Mouse (Mus musculus) myocyte (in vitro differentiated cells): ENCODE results near the gene Acd.

Experiments
- CEBPB ChIP-seq: IDR thresholded peaks from 2 replicates; pipeline ENCODE4 v1.6.1; 2011; ENCODE audit warnings: mild to moderate bottlenecking, moderate library complexity; ENCODE audit not compliant: poor library complexity, insufficient read depth, severe bottlenecking
- E2F4 ChIP-seq: IDR thresholded peaks from one replicate; pipeline ENCODE4 v1.6.1; 2011; ENCODE audit warnings: mild to moderate bottlenecking, control low read depth, moderate library complexity; ENCODE audit not compliant: insufficient read depth
- MAX ChIP-seq: IDR thresholded peaks from one replicate; pipeline ENCODE4 v1.6.1; 2011; ENCODE audit warnings: low read depth, mild to moderate bottlenecking, control low read depth
- MYOD1 ChIP-seq, 3 experiments: IDR thresholded peaks; one replicate each; pipeline ENCODE4 v1.6.1; 2011; ENCODE audit warnings: control low read depth in 2 of 3, low read depth in 2 of 3, mild to moderate bottlenecking in 2 of 3, moderate library complexity in 1 of 3; ENCODE audit not compliant: insufficient read length in 2 of 3, control insufficient read depth in 1 of 3
- MYOG ChIP-seq, 3 experiments: IDR thresholded peaks; one replicate each; pipeline ENCODE4 v1.6.1; 2011; ENCODE audit warnings: control low read depth in 2 of 3, low read depth in 2 of 3, mild to moderate bottlenecking in 2 of 3; ENCODE audit not compliant: insufficient read length in 2 of 3, control insufficient read depth in 1 of 3, insufficient read depth in 1 of 3
- POLR2A ChIP-seq: IDR thresholded peaks from one replicate; pipeline ENCODE4 v1.6.1; 2011; ENCODE audit warnings: low read depth, mild to moderate bottlenecking, control low read depth, moderate library complexity; ENCODE audit not compliant: insufficient read length
- POLR2AphosphoS2 ChIP-seq: IDR thresholded peaks from one replicate; pipeline ENCODE4 v1.6.1; 2011; ENCODE audit warnings: low read depth, control low read depth; ENCODE audit not compliant: insufficient read length
- REST ChIP-seq: IDR thresholded peaks from one replicate; pipeline ENCODE4 v1.6.1; 2011; ENCODE audit warnings: mild to moderate bottlenecking, control low read depth, moderate library complexity; ENCODE audit not compliant: insufficient read depth, insufficient read length
- SRF ChIP-seq: IDR thresholded peaks from one replicate; pipeline ENCODE4 v1.6.1; 2011; ENCODE audit warnings: low read depth; ENCODE audit not compliant: control insufficient read depth, insufficient read length
- TCF12 ChIP-seq: IDR thresholded peaks from one replicate; pipeline ENCODE4 v1.6.1; 2011; ENCODE audit warnings: mild to moderate bottlenecking, control low read depth; ENCODE audit not compliant: poor library complexity, insufficient read depth, severe bottlenecking
- TCF3 ChIP-seq: IDR thresholded peaks from one replicate; pipeline ENCODE4 v1.6.1; 2011; ENCODE audit warnings: low read depth, control low read depth; ENCODE audit not compliant: insufficient read length
- USF1 ChIP-seq: IDR thresholded peaks from one replicate; pipeline ENCODE4 v1.6.1; 2011; ENCODE audit warnings: low read depth, mild to moderate bottlenecking, control low read depth, moderate library complexity

GRCm38 (mm10) chr8:105699488-105700215, 1.2 kb downstream of the Acd start:
- TF ChIP-seq POLR2AphosphoS2 = no peak
- no peak for TF ChIP-seq TCF12
- TF ChIP-seq TCF3 = no peak
- TF ChIP-seq CEBPB = no peak
- no peak for TF ChIP-seq POLR2A
- TF ChIP-seq USF1 = no peak
- TF ChIP-seq E2F4 = no peak
- TF ChIP-seq SRF = no peak
- no peak for TF ChIP-seq MAX
- TF ChIP-seq MYOD1 (IDR thresholded peaks at IDR 0.05; ENCODE audit: control insufficient read depth in 1 of 3, insufficient read length in 2 of 3, low read depth in 2 of 3) = no peak
- no peak for TF ChIP-seq MYOG (IDR thresholded peaks at IDR 0.05; ENCODE audit: control insufficient read depth in 1 of 3, insufficient read depth in 1 of 3, insufficient read length in 2 of 3, low read depth in 2 of 3)
- no peak for TF ChIP-seq REST
